Mouse (Mus musculus): Measurements from ENCODE around the gene Gdpd3. TPM values are rescaled to one million over a fixed set of nuclear protein-coding genes. Genes with fewer than 3 reads are reported as not detected.

Gdpd3 gene
- polyA plus RNA-seq, 1 experiment from 2014 or later = 1.00 TPM

DNA sequence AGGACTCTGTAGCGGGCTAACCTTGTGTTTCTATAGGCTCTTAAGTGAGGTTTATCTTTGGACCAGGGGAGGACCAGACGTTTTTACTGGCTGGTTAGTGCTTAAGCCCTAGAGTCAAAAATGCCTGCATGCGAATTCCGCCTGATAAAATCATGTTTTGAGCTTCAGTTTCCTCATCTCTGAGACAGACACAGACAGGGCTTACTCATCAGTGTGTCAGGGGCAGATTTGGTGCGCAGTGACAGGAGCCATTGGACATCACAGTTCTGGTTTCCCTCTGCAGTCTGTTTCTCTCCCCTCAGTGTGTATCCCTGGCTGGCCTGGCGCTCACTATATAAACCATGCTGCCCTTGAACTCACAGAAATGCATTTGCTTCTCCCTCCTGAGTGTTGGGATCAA lies 37.0 kb downstream of the Gdpd3 start:
- no peaks in the 10 kb centered on the region for H3K27me3 ChIP-seq (ENCODE audit: control insufficient read depth, insufficient read depth, low read length)
- no peaks in the 10 kb centered on the region for H3K9me3 ChIP-seq (replicated peaks; ENCODE audit: control insufficient read depth, low read length)
- no peak overlapping the region for H3K4me3 ChIP-seq (ENCODE audit: low read length)
- no peak for ATAC-seq (replicated peaks; ENCODE audit: extremely low read depth, insufficient read depth, low FRiP score)
- no peak overlapping the region for H3K4me2 ChIP-seq (ENCODE audit: low read depth, low read length)
- H3K4me1 ChIP-seq (ENCODE audit: control insufficient read depth, insufficient read depth, low read length) = peaks cover 18% of the 10 kb centered on the region
- H3K9ac ChIP-seq (ENCODE audit: low read length) = no peak overlapping the region
- H3K36me3 ChIP-seq (ENCODE audit: control insufficient read depth, insufficient read depth) = no peaks in the 10 kb centered on the region
- H3K27ac ChIP-seq (ENCODE audit: low read length) = no peak overlapping the region
- WGBS = 82% methylated on average over 6 of the region's 6 CpGs

GRCm38 (mm10) chr7:126803751-126804150 lies 37.6 kb downstream of the Gdpd3 start:
- no peak overlapping the region for H3K9ac ChIP-seq (ENCODE audit: low read length)
- no peaks in the 10 kb centered on the region for H3K36me3 ChIP-seq (ENCODE audit: control insufficient read depth, insufficient read depth)
- H3K9me3 ChIP-seq (replicated peaks; ENCODE audit: control insufficient read depth, low read length) = no peaks in the 10 kb centered on the region
- H3K4me3 ChIP-seq (ENCODE audit: low read length) = no peak overlapping the region
- H3K4me1 ChIP-seq (ENCODE audit: control insufficient read depth, insufficient read depth, low read length) = peaks cover 23% of the 10 kb centered on the region
- H3K4me2 ChIP-seq (ENCODE audit: low read depth, low read length) = no peak overlapping the region
- ATAC-seq (replicated peaks; ENCODE audit: extremely low read depth, insufficient read depth, low FRiP score) = no peak
- no peak overlapping the region for H3K27ac ChIP-seq (ENCODE audit: low read length)
- H3K27me3 ChIP-seq (ENCODE audit: control insufficient read depth, insufficient read depth, low read length) = no peaks in the 10 kb centered on the region

DNA sequence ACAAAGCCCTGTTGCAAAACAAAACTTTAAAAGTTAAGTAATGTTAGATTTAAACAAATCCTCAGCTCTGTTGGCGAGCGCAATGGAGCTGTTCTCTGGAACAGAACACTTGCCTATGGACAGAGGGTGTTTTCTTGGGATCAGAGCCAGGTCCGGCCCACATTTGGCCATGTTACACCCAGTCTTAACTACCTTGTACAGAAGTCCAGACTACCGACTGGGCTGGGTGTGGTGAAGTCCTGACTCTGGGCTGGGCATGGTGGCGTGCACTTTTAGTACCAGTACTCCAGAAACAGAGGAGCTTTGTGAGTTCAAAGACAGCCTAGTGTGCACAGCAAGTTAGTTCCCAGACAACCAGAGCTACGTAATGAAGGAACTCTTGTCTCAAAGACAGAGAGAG lies 40.8 kb downstream of the Gdpd3 start:
- H3K36me3 ChIP-seq (ENCODE audit: control insufficient read depth, insufficient read depth) = no peaks in the 10 kb centered on the region
- H3K27ac ChIP-seq (ENCODE audit: low read length) = no peak overlapping the region
- H3K27me3 ChIP-seq (ENCODE audit: control insufficient read depth, insufficient read depth, low read length) = no peaks in the 10 kb centered on the region
- ATAC-seq (replicated peaks; ENCODE audit: extremely low read depth, insufficient read depth, low FRiP score) = no peak
- WGBS = 67% methylated on average over 6 of the region's 6 CpGs
- H3K9me3 ChIP-seq (replicated peaks; ENCODE audit: control insufficient read depth, low read length) = no peaks in the 10 kb centered on the region
- peaks cover 15% of the 10 kb centered on the region for H3K4me1 ChIP-seq (ENCODE audit: control insufficient read depth, insufficient read depth, low read length)
- H3K4me2 ChIP-seq (ENCODE audit: low read depth, low read length) = no peak overlapping the region
- no peak overlapping the region for H3K4me3 ChIP-seq (ENCODE audit: low read length)
- no peak overlapping the region for H3K9ac ChIP-seq (ENCODE audit: low read length)

- peaks cover 15% of the 10 kb centered on the region for H3K4me1 ChIP-seq (ENCODE audit: control insufficient read depth, insufficient read depth, low read length)
- 52% methylated on average over 4 of the region's 4 CpGs for WGBS
- peak overlapping the region; percentile 66 for H3K4me2 ChIP-seq (ENCODE audit: low read depth, low read length)
- peak overlapping the region; percentile 68 for H3K9ac ChIP-seq (ENCODE audit: low read length)
- no peak overlapping the region for H3K27ac ChIP-seq (ENCODE audit: low read length)
- ATAC-seq (replicated peaks; ENCODE audit: extremely low read depth, insufficient read depth, low FRiP score) = no peak
- peak overlapping the region; percentile 63; the same call in 1 of the 2 replicates for H3K4me3 ChIP-seq (ENCODE audit: low read length)
- H3K9me3 ChIP-seq (replicated peaks; ENCODE audit: control insufficient read depth, low read length) = no peaks in the 10 kb centered on the region
- H3K36me3 ChIP-seq (ENCODE audit: control insufficient read depth, insufficient read depth) = no peaks in the 10 kb centered on the region
- no peaks in the 10 kb centered on the region for H3K27me3 ChIP-seq (ENCODE audit: control insufficient read depth, insufficient read depth, low read length)
These were observed 41.3 kb downstream of the Gdpd3 start for GRCm38 (mm10) chr7:126807405-126807804.

DNA sequence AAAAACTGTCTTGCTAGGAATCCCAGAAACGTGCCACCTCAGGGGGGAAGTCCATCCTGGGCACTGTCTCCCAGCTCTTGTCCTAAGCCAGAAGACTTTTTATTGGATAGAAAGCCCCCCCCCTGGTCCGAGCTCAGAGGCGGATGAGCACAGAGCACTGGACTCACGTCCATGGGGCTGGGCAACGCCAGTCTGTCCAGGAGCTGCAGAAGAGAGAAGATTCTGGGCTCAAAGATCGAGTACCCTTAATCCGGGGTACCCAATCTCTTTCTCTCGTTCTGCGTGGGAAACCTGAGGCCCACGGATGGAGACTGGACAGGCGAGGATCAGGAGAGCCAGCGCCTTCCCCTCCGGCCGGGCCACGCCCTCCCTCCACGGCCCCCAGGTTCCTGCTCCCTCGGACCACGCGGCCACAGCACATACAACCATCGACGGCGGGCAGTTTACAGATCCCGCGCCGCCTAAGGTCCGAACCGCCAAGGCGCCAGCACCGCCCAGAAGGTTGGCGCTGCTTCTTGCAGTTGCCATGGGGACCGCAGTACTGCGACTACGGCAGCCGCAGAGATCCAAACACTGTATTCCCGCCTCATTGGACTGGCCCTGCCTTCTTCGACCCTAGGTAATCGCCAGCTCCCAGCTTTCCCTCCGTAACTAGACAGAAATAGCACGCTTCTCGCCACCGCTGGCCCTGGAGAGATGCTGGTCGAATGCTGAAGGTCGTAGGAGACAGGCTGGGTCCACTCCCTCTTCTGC lies 42.7 kb downstream of the Gdpd3 start:
- Histone ChIP-seq H3K4me2 (ENCODE audit: low read depth, low read length) (peak overlapping the region; percentile 66), H3K4me1 (ENCODE audit: control insufficient read depth, insufficient read depth, low read length) (peaks cover 15% of the 10 kb centered on the region), H3K27ac (ENCODE audit: low read length) (peak overlapping the region; percentile 90), H3K36me3 (ENCODE audit: control insufficient read depth, insufficient read depth) (no peaks in the 10 kb centered on the region), H3K9me3 (replicated peaks; ENCODE audit: control insufficient read depth, low read length) (no peaks in the 10 kb centered on the region), H3K4me3 (ENCODE audit: low read length) (peak overlapping the region; percentile 63), H3K27me3 (ENCODE audit: control insufficient read depth, insufficient read depth, low read length) (no peaks in the 10 kb centered on the region), H3K9ac (ENCODE audit: low read length) (peak overlapping the region; percentile 68)
- peak; percentile 92 for ATAC-seq (replicated peaks; ENCODE audit: extremely low read depth, insufficient read depth, low FRiP score)
- under 1% methylated on average over 43 of the region's 43 CpGs for WGBS

DNA sequence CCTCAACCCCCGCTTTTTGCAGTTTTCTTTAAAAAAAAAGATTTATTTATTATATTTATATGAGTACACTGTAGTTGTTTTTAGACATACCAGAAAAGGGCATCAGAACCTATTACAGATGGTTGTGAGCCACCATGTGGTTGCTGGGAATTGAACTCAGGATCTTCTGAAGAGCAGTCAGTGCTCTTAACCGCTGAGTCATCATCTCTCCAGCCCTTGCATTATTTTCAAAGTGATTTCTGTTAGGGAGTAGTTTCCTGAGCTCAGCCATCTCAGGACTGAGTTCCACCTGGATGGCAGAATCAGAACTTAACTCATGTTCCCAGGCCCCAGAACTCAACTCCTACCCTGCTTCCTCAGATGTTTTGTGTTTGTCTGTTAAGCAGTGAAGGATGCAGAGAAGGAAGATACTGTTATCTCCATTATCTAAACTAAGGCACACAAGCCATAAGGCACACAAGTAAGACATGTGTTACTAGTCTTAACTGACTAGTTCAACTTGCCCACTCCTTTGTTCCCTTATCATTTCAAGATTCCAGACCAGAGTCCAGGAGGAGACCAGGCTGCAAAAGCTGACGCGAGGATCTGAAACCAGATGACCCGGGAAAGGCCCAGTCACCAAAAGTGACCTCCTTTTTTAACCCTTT lies 43.7 kb downstream of the Gdpd3 start:
- H3K36me3 ChIP-seq (ENCODE audit: control insufficient read depth, insufficient read depth) = no peaks in the 10 kb centered on the region
- WGBS = 54% methylated on average over 5 of the region's 5 CpGs
- H3K27ac ChIP-seq (ENCODE audit: low read length) = peak overlapping the region; percentile 90
- H3K4me2 ChIP-seq (ENCODE audit: low read depth, low read length) = peak overlapping the region; percentile 66; the same call in 1 of the 2 replicates
- no peak overlapping the region for H3K4me3 ChIP-seq (ENCODE audit: low read length)
- H3K9me3 ChIP-seq (replicated peaks; ENCODE audit: control insufficient read depth, low read length) = no peaks in the 10 kb centered on the region
- peaks cover 15% of the 10 kb centered on the region for H3K4me1 ChIP-seq (ENCODE audit: control insufficient read depth, insufficient read depth, low read length)
- no peaks in the 10 kb centered on the region for H3K27me3 ChIP-seq (ENCODE audit: control insufficient read depth, insufficient read depth, low read length)
- no peak for ATAC-seq (replicated peaks; ENCODE audit: extremely low read depth, insufficient read depth, low FRiP score)
- H3K9ac ChIP-seq (ENCODE audit: low read length) = peak overlapping the region; percentile 68

GRCm38 (mm10) chr7:126815726-126816222 lies 49.6 kb downstream of the Gdpd3 start:
- WGBS = 60% methylated on average over 8 of the region's 8 CpGs
- ATAC-seq (replicated peaks; ENCODE audit: extremely low read depth, insufficient read depth, low FRiP score) = no peak
- Histone ChIP-seq H3K4me2 (ENCODE audit: low read depth, low read length) (no peak overlapping the region), H3K27me3 (ENCODE audit: control insufficient read depth, insufficient read depth, low read length) (no peaks in the 10 kb centered on the region), H3K36me3 (ENCODE audit: control insufficient read depth, insufficient read depth) (no peaks in the 10 kb centered on the region), H3K27ac (ENCODE audit: low read length) (no peak overlapping the region), H3K4me3 (ENCODE audit: low read length) (no peak overlapping the region), H3K9ac (ENCODE audit: low read length) (no peak overlapping the region), H3K4me1 (ENCODE audit: control insufficient read depth, insufficient read depth, low read length) (no peaks in the 10 kb centered on the region), H3K9me3 (replicated peaks; ENCODE audit: control insufficient read depth, low read length) (no peaks in the 10 kb centered on the region)

- 85% methylated on average over 8 of the region's 8 CpGs for WGBS
- Histone ChIP-seq H3K9ac (ENCODE audit: low read length) (no peak overlapping the region), H3K4me1 (ENCODE audit: control insufficient read depth, insufficient read depth, low read length) (no peaks in the 10 kb centered on the region), H3K27me3 (ENCODE audit: control insufficient read depth, insufficient read depth, low read length) (no peaks in the 10 kb centered on the region), H3K27ac (ENCODE audit: low read length) (no peak overlapping the region), H3K9me3 (replicated peaks; ENCODE audit: control insufficient read depth, low read length) (no peaks in the 10 kb centered on the region), H3K36me3 (ENCODE audit: control insufficient read depth, insufficient read depth) (no peaks in the 10 kb centered on the region), H3K4me2 (ENCODE audit: low read depth, low read length) (no peak overlapping the region), H3K4me3 (ENCODE audit: low read length) (no peak overlapping the region)
- no peak for ATAC-seq (replicated peaks; ENCODE audit: extremely low read depth, insufficient read depth, low FRiP score)
These were observed 50.4 kb downstream of the Gdpd3 start for GRCm38 (mm10) chr7:126816494-126816893.

GRCm38 (mm10) chr7:126817595-126817994 lies 51.5 kb downstream of the Gdpd3 start:
- Histone ChIP-seq H3K9me3 (replicated peaks; ENCODE audit: control insufficient read depth, low read length) (no peaks in the 10 kb centered on the region), H3K36me3 (ENCODE audit: control insufficient read depth, insufficient read depth) (no peaks in the 10 kb centered on the region), H3K27ac (ENCODE audit: low read length) (no peak overlapping the region), H3K27me3 (ENCODE audit: control insufficient read depth, insufficient read depth, low read length) (peaks cover 5% of the 10 kb centered on the region), H3K4me1 (ENCODE audit: control insufficient read depth, insufficient read depth, low read length) (peaks cover 2% of the 10 kb centered on the region), H3K9ac (ENCODE audit: low read length) (no peak overlapping the region), H3K4me3 (ENCODE audit: low read length) (no peak overlapping the region), H3K4me2 (ENCODE audit: low read depth, low read length) (no peak overlapping the region)
- no peak for ATAC-seq (replicated peaks; ENCODE audit: extremely low read depth, insufficient read depth, low FRiP score)
- 79% methylated on average over 7 of the region's 7 CpGs for WGBS

Measured in heart, embryonic 16.5 days (tissue).